Mouse (Mus musculus) Muller cell, postnatal 12 days (primary cell): ENCODE measurements at regions not wholly inside any gene's neighbourhood (a gene's known extent, or its start where the extent isn't known, plus 50 kb on each side); places are given as distances from the start of the nearest gene placed in this dataset.

Source experiments
- DNase-seq: peaks from one replicate; pipeline ENCODE4 v3.0.0-alpha.2; 2015; ENCODE audit errors: inconsistent ontology term

DNA sequence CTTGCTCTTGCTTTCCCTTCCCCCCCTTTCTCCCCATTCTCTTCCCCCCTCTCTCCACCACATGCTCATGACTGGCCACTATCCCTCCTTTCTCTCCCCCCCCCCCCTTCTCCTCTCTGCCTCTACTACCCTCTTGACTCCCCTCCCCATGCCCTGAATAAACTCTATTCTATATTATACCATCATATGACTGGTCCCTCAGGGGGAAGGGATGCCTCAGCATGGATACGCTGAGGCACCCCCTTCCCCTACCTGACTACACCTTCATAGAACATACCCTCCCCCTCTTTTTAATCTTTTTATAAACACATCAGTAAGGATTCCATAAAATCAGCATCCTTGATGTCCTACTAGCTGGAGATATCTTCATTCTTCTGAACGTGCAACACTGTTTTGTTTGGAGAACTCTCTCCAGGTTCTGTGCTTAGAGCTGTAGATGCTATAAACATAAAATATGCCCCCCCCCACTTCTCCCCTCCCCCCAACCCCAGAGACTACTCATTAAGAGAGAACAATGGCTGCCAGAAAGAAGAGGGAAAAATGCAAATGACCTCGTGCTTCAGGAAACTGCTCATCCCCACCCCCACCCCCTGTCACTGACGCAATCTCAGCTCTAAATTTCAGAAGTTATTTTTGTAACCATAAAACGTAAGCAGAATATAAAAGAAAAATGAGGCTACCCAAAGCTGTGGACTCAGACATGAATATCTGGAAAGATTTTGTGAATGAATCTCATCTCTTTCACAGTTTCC lies 102.3 kb downstream of the Pja2 start:
- DNase-seq: no peak

DNA sequence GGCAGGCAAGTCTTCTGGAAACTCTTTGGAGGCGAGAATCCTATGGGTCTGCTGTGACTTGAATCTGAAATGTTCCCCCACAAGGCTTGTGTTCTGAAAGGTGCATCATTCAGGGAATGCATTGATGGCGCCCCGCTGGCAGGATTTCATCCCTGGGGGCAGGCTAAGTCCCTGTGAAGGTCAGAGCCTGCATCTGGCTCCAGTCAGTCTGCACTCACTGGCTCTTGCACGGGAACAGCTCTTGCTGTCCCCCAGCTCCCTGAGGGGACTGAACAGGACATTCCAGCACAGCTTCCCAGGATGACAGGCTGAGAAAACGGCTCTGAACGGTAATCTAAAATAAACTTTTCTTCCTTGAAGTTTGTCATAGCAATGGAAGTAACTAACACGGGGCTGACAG lies 117.1 kb downstream of the Pja2 start:
- no peak for DNase-seq

DNA sequence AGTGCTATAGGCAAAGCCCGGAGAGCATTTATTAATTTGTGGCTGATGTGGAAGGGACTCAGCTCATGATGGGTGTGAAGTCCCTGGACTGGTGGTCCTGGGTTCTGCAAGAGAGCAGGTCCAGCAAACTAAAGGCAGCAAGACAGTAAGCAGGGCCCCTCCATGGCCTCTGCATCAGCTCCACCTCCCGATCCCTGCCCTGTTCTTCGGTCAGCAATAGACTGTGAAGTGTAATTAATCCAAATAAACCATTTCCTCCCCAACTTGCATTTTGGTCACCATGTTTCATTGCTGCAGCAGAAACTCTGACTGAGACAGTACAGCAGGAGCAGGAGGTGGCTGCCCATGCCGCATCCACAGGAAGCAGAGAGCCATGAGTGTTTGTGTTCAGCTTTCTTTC lies 118.5 kb downstream of the Pja2 start:
- no peak for DNase-seq

DNA sequence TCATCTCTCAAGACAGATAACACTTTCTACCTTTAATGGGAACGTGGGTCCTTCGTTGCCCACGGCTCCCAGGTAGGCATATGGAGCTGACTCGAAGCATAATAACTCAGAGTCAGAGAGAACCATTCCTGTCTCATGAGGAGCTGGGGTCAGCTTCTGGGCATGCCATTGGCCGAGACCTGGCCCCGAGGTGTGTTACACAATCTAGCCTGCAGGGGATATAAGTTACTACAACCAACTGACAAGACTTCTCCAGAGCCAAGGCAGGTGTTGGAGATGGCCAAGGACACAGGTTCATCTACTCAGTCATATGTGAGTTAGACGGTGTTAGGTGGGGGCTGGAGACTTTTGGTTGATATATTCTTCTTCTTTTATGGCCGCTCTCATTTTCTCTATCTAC lies 120.4 kb downstream of the Pja2 start:
- DNase-seq: no peak

DNA sequence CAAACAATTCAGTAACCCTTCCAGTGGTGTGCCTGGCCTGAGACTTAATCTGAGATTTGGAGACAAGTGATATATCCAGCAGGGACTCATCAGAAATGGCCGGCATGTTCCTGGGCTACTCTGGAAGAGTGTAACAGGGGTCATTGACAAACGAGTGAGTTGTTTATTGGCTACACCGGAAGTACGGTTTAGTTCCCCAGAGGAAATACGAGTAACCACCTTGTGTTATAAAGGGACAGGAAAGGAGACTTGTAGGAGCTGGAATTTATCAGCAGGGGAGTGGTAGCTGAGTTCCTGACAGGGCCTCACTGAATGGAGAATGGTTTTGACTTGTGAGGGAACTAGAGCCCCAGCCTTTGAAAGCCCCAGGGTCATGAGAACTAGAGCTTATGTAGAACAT lies 121.3 kb downstream of the Pja2 start:
- no peak for DNase-seq

DNA sequence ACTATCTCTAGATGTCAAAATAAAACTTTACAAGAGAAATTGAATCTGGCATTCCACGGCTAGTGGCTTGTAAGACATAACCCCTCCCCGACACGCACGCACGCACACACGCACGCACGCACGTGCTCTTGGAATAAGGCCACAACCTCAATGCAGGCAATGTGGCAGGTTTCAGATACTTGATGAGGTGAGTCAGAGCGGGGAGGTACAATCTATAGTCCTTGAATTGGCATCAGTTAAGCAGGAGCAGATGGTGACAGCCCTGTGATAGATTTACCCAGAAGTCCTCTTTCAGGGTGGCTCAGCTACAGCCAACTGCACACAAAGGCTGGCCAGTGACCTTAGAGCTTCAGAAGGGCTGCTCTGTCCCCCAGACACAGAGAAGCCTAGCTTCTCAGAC lies 122.1 kb downstream of the Pja2 start:
- DNase-seq: peak; percentile 17

DNA sequence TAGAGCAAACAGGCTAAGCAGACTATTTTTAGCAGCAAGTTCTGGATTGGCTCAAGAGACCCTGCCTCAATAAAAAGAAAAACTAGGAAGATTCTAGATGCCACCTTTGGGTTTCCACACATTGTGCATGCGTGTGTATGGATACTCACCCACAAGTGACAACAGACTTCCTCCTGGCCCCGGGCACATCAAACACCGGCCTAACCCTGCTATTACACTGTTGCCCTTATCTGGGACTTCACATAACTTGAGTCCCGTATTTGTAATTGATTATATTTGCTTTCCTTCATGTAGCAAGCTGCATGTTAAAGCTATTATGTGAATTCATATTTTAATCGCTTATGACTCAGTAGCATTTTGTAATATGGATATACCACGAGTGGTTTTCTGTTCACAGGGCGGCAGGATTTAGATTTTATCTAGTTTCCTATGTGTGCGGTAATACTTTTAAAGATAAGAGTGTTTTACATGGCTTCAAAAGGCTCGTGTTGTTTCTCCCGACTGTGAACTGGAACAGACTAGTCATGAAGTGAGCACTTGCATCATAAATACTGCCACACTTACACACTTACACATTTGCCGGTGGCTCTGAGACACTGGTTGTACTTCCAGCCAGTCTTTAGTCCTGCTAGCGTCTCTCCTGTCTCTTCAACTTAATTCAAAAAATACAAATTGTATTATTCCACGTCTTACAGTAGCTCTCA lies 123.4 kb downstream of the Pja2 start:
- no peak for DNase-seq

DNA sequence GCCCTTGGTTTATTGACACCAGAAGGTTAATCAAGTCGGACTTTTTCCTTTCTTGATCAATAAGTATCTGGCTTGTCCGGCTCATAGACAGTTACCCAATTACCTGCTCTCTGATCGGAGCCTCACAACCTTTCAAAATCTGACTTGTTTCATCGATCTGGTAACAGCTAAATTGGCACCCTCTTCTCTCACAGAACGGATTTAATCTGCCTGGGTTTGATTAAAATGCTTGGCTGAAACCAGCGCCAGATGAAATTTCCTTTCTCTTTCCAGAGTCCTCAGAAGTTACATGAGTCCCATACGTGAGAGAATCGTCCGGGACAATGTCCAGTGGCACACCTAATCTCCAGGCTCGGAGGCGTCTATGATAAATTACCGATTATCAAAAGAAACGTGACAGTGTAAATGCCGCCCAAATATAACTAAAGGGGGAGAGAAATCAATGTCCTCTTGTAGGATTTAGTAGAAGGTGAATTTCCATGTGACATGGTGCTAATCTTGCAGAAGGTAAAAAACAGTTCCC lies 125.5 kb downstream of the Pja2 start:
- no peak for DNase-seq

DNA sequence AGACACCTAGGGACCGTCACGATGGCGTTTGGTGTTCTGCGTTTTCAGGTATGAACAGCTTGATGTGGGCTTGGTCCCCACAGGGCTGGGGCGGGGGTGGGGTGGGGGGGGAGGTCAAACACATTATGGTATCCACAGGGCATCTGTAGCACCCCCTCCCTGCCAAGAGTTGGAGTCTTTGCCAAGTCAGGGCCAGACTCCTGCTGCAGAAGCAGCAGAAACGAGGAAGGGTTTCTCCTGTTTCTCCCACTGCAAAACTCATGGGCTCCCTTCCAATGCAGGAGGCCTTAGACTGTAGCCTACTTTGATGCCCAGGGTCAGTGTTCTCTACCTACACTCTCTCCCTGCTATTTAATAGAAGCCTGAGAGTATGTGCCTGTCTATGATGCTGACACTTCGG lies 128.1 kb downstream of the Pja2 start:
- DNase-seq: no peak

DNA sequence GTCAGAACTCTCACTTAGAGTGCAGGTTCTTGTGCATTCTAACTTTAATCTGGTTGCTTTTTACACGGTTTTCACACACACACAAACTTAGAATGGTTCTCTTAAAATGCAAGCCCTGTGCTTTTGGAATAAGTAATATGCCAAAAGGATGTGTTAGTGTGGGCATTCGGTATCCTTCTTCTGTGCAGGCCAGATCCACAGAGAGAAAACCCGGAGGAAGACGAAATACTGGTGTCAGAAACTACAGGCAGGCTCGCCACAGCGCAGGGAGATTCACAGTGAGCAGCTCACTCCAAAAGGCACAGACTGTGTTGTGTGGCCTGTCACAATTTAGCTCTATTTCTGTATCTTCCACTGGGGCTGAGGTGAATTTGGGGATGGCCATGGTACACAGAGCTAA lies 129.5 kb downstream of the Pja2 start:
- DNase-seq: no peak

DNA sequence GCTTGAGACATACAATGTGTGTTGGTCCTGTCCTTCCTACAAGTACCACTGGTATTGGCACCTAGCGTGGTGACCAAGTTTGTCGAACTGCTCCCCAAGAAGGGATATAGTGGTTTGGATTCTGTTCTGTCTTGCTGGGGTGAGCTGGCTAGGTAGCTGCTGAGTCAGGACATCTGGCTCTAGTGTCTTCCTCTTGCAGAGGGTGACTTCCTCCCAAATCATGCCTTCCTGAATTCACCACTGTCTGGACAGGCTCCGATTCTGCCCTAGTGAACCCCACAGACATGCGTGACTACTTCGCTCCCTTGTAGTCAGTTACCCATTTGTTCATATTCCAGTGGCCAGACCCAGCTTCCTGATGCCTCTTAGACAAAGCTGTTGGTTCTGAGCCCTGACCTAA lies 130.1 kb downstream of the Pja2 start:
- no peak for DNase-seq

DNA sequence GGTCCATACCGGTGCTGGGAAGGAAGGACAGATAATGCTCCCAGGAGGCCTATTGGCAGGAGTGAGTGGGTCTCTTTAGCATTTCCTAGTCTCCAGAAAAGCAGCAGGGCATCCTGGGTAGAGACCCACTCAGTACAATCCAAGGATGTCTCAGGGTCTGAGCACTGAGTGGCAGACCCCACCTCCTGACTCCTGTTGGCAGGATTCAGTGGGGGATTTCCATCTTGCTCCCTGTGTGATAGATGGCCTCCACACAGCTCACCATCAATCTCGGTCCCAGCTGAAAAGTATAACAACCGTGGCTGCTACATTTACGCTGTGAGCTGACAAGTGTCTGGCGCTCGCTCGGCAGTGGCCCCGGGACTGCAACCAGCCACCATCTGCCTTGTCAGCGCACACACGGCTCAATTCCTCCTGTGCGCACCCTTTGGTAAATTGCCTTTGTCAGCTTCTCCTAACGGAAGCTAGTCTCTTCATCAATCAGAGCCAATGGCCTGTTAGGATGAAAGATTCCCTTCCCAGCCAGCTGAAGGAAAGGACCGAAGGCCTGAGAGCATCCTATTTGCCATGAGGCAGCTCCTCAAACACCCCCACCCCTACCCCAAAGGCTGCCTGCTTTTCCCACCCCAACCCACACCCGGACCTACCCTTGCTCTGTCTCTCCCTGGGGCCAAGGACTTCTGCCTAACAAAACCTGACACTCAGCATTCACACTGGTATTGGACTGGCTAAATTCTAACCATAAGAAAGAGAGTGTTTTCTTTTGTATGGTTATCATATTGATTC lies 131.4 kb downstream of the Pja2 start:
- no peak for DNase-seq

DNA sequence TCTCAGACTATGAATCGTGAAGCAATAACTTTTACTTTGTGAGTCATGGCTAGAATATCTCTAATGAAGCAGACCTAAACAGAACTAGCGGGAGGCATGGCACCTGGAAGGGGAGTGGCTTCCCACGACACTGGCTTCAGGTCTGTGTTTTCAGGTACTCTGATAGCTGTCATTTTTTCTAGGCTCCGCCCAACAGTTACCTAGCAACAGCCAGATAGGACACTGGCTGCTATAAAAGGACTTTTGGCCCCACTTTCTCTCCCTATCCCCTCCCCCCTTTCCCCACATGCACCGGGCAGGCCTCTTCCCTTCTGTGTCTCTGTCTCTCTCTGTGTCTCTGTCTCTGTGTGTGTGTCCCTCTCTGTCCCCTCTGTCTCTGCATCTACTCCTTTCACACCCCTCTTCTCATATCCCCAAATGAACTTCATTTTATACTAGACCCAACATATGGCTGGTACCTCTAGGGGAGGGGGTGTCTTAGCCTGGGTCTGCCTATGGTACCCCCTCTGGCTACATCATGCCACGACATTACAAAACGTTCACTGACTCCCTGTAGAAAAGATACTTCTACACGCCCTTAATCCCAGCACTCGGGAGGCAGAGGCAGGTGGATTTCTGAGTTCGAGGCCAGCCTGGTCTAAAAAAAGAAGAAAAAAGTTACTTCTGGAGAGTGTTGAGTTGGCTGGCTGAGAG lies 132.3 kb downstream of the Pja2 start:
- DNase-seq: no peak

DNA sequence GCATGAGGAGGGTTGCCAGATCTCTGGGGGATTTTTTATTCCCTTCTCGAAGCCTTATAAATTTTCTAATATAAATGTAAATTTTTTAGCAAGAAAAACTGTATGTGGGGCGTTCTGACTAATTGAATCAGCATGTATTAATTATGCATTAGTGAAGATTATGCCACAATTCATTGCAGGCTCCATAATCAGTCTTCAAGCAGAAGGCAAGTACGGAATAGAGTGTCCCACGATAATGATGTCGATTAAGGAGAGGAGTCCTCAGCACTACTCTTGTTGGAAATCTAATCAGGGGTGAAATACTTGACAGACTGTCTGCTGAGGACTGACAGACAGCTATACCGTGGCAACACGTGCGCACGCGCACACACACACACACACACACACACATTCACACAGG lies 135.3 kb downstream of the Pja2 start:
- no peak for DNase-seq

DNA sequence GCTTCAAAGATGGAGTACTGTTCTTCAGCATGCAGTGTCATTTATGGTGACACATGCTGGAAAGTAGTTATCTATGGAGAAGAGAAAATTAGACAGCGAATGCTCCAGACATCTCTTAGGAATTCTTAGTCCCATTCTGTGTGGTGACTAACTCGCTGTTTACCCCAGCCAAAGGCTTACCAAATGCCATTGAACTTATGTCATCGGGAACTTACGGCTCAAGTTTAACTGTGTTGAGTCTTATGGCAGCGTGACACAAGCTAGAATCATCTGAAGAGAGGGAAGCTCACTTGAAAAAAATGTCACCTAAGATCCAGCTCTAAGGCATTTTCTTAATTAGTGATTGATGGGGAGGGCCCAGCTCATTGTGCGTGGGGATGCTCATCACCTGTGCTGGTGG lies 138.7 kb downstream of the Pja2 start:
- DNase-seq: peak; percentile 63
